Mouse (Mus musculus) kidney, embryonic 16.5 days (tissue): ENCODE measurements around the gene Rem1. TPM values are rescaled to one million over a fixed set of nuclear protein-coding genes. Genes with fewer than 3 reads are reported as not detected.
A peak's percentile ranks its signal among the peaks of the same experiment; 100 is the strongest.

Source experiments
- ATAC-seq: fragments of 200-750 bp; cut with Nextera tagmentation; 2 replicates; pipeline ENCODE4 v1.8.0; 2017; ENCODE audit warnings: moderate TSS enrichment; ENCODE audit not compliant: low FRiP score, low TSS enrichment
- H3K27ac ChIP-seq: fragments of 300-500 bp; sonication (generic); 2 replicates; pipeline ENCODE4 v1.5.1; 2014; ENCODE audit warnings: low read length
- H3K27me3 ChIP-seq: fragments of 300-500 bp; sonication (generic); 2 replicates; pipeline ENCODE4 v1.6.1; 2014; ENCODE audit warnings: low read length, control low read depth, mixed read lengths; ENCODE audit not compliant: insufficient read depth
- H3K36me3 ChIP-seq: fragments of 300-500 bp; sonication (generic); 2 replicates; pipeline ENCODE4 v1.6.1; 2014; ENCODE audit warnings: low read length, control low read depth, mixed read lengths; ENCODE audit not compliant: insufficient read depth
- H3K4me1 ChIP-seq: fragments of 300-500 bp; sonication (generic); 2 replicates; pipeline ENCODE4 v1.6.1; 2014; ENCODE audit warnings: low read length, control low read depth, mixed read lengths; ENCODE audit not compliant: insufficient read depth
- H3K4me2 ChIP-seq: fragments of 300-500 bp; sonication (generic); replicated peaks from 2 replicates; pipeline ENCODE4 v1.6.1; 2014; ENCODE audit warnings: low read depth, low read length
- H3K4me3 ChIP-seq: fragments of 300-500 bp; sonication (generic); 2 replicates; pipeline ENCODE4 v1.5.1; 2014; ENCODE audit warnings: mild to moderate bottlenecking, low read length
- H3K9ac ChIP-seq: fragments of 300-500 bp; sonication (generic); replicated peaks from 2 replicates; pipeline ENCODE4 v1.6.1; 2014; ENCODE audit warnings: low read length
- H3K9me3 ChIP-seq: fragments of 300-500 bp; sonication (generic); 2 replicates; pipeline ENCODE4 v1.6.1; 2016; ENCODE audit warnings: low read length, control low read depth
- WGBS: fragments of 180-500 bp; shearing (Covaris S2); extraction: QIAGEN DNeasy Blood & Tissue Kit; methylation state at CpG from one replicate; pipeline ENCODE4 v1.1.7; 2014; 5-methylcytosine and 5-hydroxymethylcytosine counted together
- polyA plus RNA-seq: library from polyadenylated mRNA; unstranded; fragments of >200 nt; fragmentation: Nextera tagmentation; extraction: Ambion mirVana; gene quantifications from 2 replicates; pipeline ENCODE4 v1.2.1, GENCODE M21; 2015

Rem1 gene
- polyA plus RNA-seq, 1 experiment from 2014 or later = 59.1 TPM

DNA sequence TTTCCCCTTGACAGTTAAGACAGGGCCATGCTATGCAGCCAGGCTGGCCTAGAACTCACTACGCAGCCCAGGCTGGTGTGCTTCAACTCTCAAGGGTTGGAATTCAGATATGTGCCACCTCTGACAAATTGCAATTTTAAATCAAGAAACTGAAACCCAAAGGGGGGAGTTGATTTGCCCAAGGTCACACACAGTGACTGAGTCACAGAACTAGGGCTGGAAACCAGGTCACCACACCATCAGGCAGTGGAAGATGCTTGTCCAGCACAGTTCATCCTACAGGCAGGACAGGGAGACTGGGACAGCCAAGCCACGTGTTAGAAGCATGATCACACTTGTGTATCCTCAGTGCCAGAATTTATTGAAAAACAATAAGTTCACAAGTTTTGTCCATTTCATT is 2.2 kb upstream of the Rem1 start:
- no peaks in the 10 kb centered on the region for H3K9me3 ChIP-seq
- no peak overlapping the region for H3K9ac ChIP-seq
- H3K27ac ChIP-seq = no peak overlapping the region
- no peak for ATAC-seq
- no peak overlapping the region for H3K4me2 ChIP-seq
- H3K4me3 ChIP-seq = no peak overlapping the region
- H3K27me3 ChIP-seq = peaks cover 5% of the 10 kb centered on the region; the same call in 1 of the 2 replicates
- H3K4me1 ChIP-seq = peaks cover 43% of the 10 kb centered on the region
- WGBS = 84% methylated on average over 2 of the region's 2 CpGs
- H3K36me3 ChIP-seq = no peaks in the 10 kb centered on the region

GRCm38 (mm10) chr2:152625256-152625655 is 1.5 kb upstream of the Rem1 start:
- Histone ChIP-seq H3K9ac (no peak overlapping the region), H3K9me3 (no peaks in the 10 kb centered on the region), H3K4me2 (no peak overlapping the region), H3K27me3 (peaks cover 5% of the 10 kb centered on the region; the same call in 1 of the 2 replicates), H3K27ac (no peak overlapping the region), H3K36me3 (peaks cover 5% of the 10 kb centered on the region; the same call in 1 of the 2 replicates), H3K4me3 (no peak overlapping the region), H3K4me1 (peaks cover 46% of the 10 kb centered on the region)
- no peak for ATAC-seq
- 13% methylated on average over 1 of the region's 1 CpGs for WGBS

- peak; percentile 24; the same call in 1 of the 2 replicates for ATAC-seq
- H3K4me2 ChIP-seq = peak overlapping the region; percentile 74
- peaks cover 5% of the 10 kb centered on the region; the same call in 1 of the 2 replicates for H3K27me3 ChIP-seq
- H3K36me3 ChIP-seq = peaks cover 16% of the 10 kb centered on the region; the same call in 1 of the 2 replicates
- 29% methylated on average over 17 of the region's 17 CpGs for WGBS
- peak overlapping the region; percentile 62 for H3K27ac ChIP-seq
- H3K4me3 ChIP-seq = peak overlapping the region; percentile 60
- peak overlapping the region; percentile 74 for H3K9ac ChIP-seq
- H3K9me3 ChIP-seq = no peaks in the 10 kb centered on the region
- peaks cover 52% of the 10 kb centered on the region for H3K4me1 ChIP-seq
Measured at GRCm38 (mm10) chr2:152628066-152628465, 1.3 kb downstream of the Rem1 start.

DNA sequence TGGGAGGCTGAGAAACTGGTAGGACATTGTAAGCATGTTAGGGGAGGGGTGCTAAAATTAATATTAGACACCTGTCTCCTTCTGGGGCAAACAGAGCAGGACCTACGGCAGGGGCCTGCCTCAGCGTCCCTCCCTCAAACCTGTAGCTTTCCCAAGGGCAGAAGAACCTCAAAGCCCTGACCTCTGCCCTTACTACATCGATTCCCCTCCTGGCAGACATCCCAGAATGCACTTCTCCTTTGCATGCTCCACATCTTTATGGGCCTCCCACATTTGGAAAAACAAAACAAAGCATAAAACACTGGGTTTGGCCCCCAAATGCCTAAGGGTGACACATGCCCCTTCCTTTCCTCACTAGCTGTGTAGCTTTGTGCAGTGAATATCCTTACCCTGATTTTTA is 2.5 kb downstream of the Rem1 start:
- peak overlapping the region; percentile 60 for H3K4me3 ChIP-seq
- H3K4me1 ChIP-seq = peaks cover 62% of the 10 kb centered on the region
- H3K27ac ChIP-seq = peak overlapping the region; percentile 31; the same call in 1 of the 2 replicates
- 21% methylated on average over 3 of the region's 3 CpGs for WGBS
- H3K36me3 ChIP-seq = peaks cover 21% of the 10 kb centered on the region
- H3K4me2 ChIP-seq = peak overlapping the region; percentile 74
- ATAC-seq = no peak
- H3K27me3 ChIP-seq = peaks cover 5% of the 10 kb centered on the region; the same call in 1 of the 2 replicates
- H3K9ac ChIP-seq = peak overlapping the region; percentile 74
- H3K9me3 ChIP-seq = no peaks in the 10 kb centered on the region

DNA sequence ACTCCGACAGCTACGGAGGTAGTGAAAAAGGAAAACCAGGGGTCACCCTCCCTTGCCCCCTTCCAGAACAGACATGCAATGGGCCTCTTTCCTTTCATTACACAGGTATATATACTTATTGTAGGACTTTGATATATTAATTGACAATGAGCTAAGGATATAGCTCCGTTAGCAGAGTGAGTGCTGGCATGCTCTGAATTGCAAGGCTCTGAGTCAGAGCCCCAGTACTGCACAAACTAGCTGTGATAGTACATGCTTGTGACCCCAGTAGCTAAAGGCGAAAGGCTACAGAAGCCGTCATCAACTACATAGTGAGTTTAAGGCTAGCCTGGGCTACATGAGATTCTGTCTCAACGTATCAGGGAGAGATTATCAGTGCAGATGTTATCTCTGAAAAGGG is 3.2 kb downstream of the Rem1 start:
- 82% methylated on average over 6 of the region's 6 CpGs for WGBS

DNA sequence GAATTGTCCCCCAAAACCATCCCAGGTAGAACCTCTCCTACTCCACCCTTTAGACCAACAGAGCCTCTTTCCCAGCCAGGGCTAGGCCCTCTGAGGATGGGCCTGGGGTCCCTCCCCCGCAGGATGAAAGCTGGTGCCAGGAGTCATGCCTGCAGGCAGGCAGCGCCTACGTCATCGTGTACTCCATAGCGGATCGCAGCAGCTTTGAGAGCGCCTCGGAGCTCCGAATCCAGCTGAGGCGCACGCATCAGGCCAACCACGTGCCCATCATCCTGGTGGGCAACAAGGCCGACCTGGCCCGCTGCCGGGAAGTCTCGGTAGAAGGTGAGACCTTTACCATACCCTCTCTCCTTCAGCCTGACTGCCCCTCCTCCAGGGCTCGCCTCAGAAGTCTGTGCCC is 6.6 kb downstream of the Rem1 start:
- Histone ChIP-seq H3K4me1 (peaks cover 86% of the 10 kb centered on the region), H3K27ac (peak overlapping the region; percentile 76), H3K4me2 (no peak overlapping the region), H3K9ac (peak overlapping the region; percentile 53), H3K27me3 (peaks cover under 1% of the 10 kb centered on the region; the same call in 1 of the 2 replicates), H3K9me3 (no peaks in the 10 kb centered on the region), H3K36me3 (peaks cover 21% of the 10 kb centered on the region), H3K4me3 (peak overlapping the region; percentile 6; the same call in 1 of the 2 replicates)
- no peak for ATAC-seq
- WGBS = 43% methylated on average over 17 of the region's 17 CpGs

More for the DNA sequence above, 3.2 kb downstream of the Rem1 start:
- Histone ChIP-seq H3K4me1 (peaks cover 69% of the 10 kb centered on the region), H3K27me3 (peaks cover 5% of the 10 kb centered on the region; the same call in 1 of the 2 replicates), H3K9ac (no peak overlapping the region), H3K9me3 (no peaks in the 10 kb centered on the region), H3K36me3 (peaks cover 21% of the 10 kb centered on the region), H3K4me3 (no peak overlapping the region; the same call in 1 of the 2 replicates), H3K27ac (no peak overlapping the region), H3K4me2 (peak overlapping the region; percentile 74)
- no peak for ATAC-seq

- no peaks in the 10 kb centered on the region for H3K27me3 ChIP-seq
- H3K27ac ChIP-seq = peak overlapping the region; percentile 99
- H3K36me3 ChIP-seq = peaks cover 21% of the 10 kb centered on the region
- peaks cover 85% of the 10 kb centered on the region for H3K4me1 ChIP-seq
- H3K9me3 ChIP-seq = no peaks in the 10 kb centered on the region
- ATAC-seq = no peak
- H3K9ac ChIP-seq = no peak overlapping the region
- 85% methylated on average over 29 of the region's 29 CpGs for WGBS
- H3K4me2 ChIP-seq = no peak overlapping the region
- no peak overlapping the region for H3K4me3 ChIP-seq
Measured at GRCm38 (mm10) chr2:152634311-152634710, 7.6 kb downstream of the Rem1 start.

GRCm38 (mm10) chr2:152636246-152637005 is 9.7 kb downstream of the Rem1 start:
- Histone ChIP-seq H3K4me2 (peak overlapping the region; percentile 35), H3K4me1 (peaks cover 81% of the 10 kb centered on the region), H3K9me3 (no peaks in the 10 kb centered on the region), H3K27ac (peak overlapping the region; percentile 99), H3K27me3 (no peaks in the 10 kb centered on the region), H3K4me3 (peak overlapping the region; percentile 13; the same call in 1 of the 2 replicates), H3K36me3 (peaks cover 9% of the 10 kb centered on the region; the same call in 1 of the 2 replicates), H3K9ac (peak overlapping the region; percentile 50)
- peak; percentile 78 for ATAC-seq
- 22% methylated on average over 23 of the region's 23 CpGs for WGBS

GRCm38 (mm10) chr2:152637006-152637322 is 10.2 kb downstream of the Rem1 start:
- ATAC-seq = no peak
- Histone ChIP-seq H3K9ac (peak overlapping the region; percentile 50; the same call in 1 of the 2 replicates), H3K4me3 (no peak overlapping the region), H3K27me3 (no peaks in the 10 kb centered on the region), H3K9me3 (no peaks in the 10 kb centered on the region), H3K4me1 (peaks cover 75% of the 10 kb centered on the region), H3K27ac (peak overlapping the region; percentile 99), H3K36me3 (peaks cover 5% of the 10 kb centered on the region; the same call in 1 of the 2 replicates), H3K4me2 (no peak overlapping the region; the same call in 1 of the 2 replicates)
- 29% methylated on average over 6 of the region's 6 CpGs for WGBS

DNA sequence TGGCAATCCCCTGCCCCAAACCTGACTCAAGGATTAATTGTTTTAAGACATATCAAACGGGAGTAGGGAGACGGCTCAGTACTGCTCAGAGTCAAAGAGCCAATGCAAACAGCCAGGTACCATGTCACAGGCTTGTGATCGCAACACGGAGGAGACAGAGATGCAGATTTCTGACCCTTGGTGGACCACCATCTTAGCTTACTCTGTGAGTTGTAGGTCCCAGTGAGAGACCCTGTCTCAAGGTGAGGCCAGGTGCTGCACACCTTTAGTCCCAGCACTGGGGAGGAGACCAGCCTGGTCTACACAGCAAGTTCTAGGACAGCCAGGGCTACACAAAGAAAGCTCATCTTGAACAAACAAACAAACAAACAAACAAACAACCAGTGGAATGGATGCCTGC is 10.6 kb downstream of the Rem1 start:
- WGBS = 32% methylated on average over 4 of the region's 4 CpGs
- H3K36me3 ChIP-seq = peaks cover 5% of the 10 kb centered on the region; the same call in 1 of the 2 replicates
- H3K4me1 ChIP-seq = peaks cover 71% of the 10 kb centered on the region
- H3K9ac ChIP-seq = 0 out of 2 replicates have a peak overlapping the region, but pooled peaks have one; percentile 50
- ATAC-seq = no peak
- H3K27ac ChIP-seq = peak overlapping the region; percentile 99
- no peaks in the 10 kb centered on the region for H3K9me3 ChIP-seq
- no peak overlapping the region for H3K4me3 ChIP-seq
- H3K4me2 ChIP-seq = no peak overlapping the region
- no peaks in the 10 kb centered on the region for H3K27me3 ChIP-seq
